Mouse (Mus musculus) embryonic fibroblast, embryonic 13.5 days (primary cell): ENCODE data around the gene Ranbp3. TPM values are rescaled to one million over a fixed set of nuclear protein-coding genes. Genes with fewer than 3 reads are reported as not detected.

Experiments
- H3K27ac ChIP-seq: 2 replicates; pipeline ENCODE4 v1.5.1; 2012; ENCODE audit warnings: low read length, control low read depth, inconsistent platforms; ENCODE audit not compliant: insufficient read depth
- H3K4me1 ChIP-seq: 2 replicates; pipeline ENCODE4 v1.6.1; 2011; ENCODE audit warnings: low read length; ENCODE audit not compliant: control insufficient read depth, insufficient read depth
- H3K4me3 ChIP-seq: 2 replicates; pipeline ENCODE4 v1.5.1; 2011; ENCODE audit warnings: mild to moderate bottlenecking, control low read depth, low read length; ENCODE audit not compliant: insufficient read depth
- CTCF ChIP-seq: IDR thresholded peaks from 2 replicates; pipeline ENCODE4 v1.5.1; 2011; ENCODE audit warnings: mild to moderate bottlenecking, control low read depth, low read length, moderate library complexity, borderline replicate concordance; ENCODE audit not compliant: insufficient read depth
- POLR2A ChIP-seq: IDR thresholded peaks from 2 replicates; pipeline ENCODE4 v1.6.1; 2011; ENCODE audit warnings: low read depth, mild to moderate bottlenecking, control low read depth, low read length, moderate library complexity
- polyA plus RNA-seq: library from polyadenylated mRNA; stranded (reverse); fragments of >200 nt; gene quantifications from 2 replicates; pipeline ENCODE4 v1.2.4, GENCODE M21; 2011; ENCODE audit warnings: low read depth; ENCODE audit not compliant: missing spikeins, insufficient read length

The Ranbp3 gene
- polyA plus RNA-seq, 1 experiment: 45.7 TPM

GRCm38 (mm10) chr17:56643237-56643636 is 29.9 kb upstream of the Ranbp3 start:
- TF ChIP-seq CTCF: no peak
- no peak for TF ChIP-seq POLR2A
- H3K27ac ChIP-seq: no peak overlapping the region
- H3K4me1 ChIP-seq: 0 out of 2 replicates have a peak, but pooled peaks cover 3% of the 10 kb centered on the region
- H3K4me3 ChIP-seq: no peak overlapping the region

GRCm38 (mm10) chr17:56647546-56647945 is 25.5 kb upstream of the Ranbp3 start:
- no peak overlapping the region for H3K4me3 ChIP-seq
- no peaks in the 10 kb centered on the region for H3K4me1 ChIP-seq
- H3K27ac ChIP-seq: no peak overlapping the region
- TF ChIP-seq POLR2A: no peak
- no peak for TF ChIP-seq CTCF

DNA sequence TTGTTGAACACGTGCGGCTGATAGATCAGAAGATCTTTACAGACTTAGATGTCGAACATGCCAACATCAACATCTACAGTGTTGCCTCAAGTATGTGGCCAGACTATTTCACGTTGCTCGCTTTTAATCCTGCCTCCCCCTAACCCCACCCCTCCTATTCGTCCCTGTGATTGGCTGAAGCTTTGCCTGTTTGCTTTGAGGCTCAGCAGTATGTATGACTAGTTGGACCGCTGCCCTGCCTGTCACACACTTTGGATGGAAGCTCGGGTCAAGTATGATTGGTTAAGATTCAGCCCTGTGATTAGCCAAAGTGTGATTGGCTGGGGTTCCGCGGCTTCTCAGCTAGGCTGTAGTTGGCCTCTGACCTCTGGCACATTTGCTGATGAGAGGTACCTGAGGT is 21.3 kb upstream of the Ranbp3 start:
- TF ChIP-seq CTCF (no peak), POLR2A (no peak)
- Histone ChIP-seq H3K4me1 (no peaks in the 10 kb centered on the region), H3K4me3 (no peak overlapping the region), H3K27ac (no peak overlapping the region)

- no peak overlapping the region for H3K27ac ChIP-seq
- H3K4me1 ChIP-seq: no peaks in the 10 kb centered on the region
- no peak overlapping the region for H3K4me3 ChIP-seq
- TF ChIP-seq CTCF (no peak), POLR2A (no peak)
These were observed 18.3 kb upstream of the Ranbp3 start for GRCm38 (mm10) chr17:56654771-56655170.

GRCm38 (mm10) chr17:56655311-56655710 is 17.8 kb upstream of the Ranbp3 start:
- TF ChIP-seq POLR2A: no peak
- no peak for TF ChIP-seq CTCF

DNA sequence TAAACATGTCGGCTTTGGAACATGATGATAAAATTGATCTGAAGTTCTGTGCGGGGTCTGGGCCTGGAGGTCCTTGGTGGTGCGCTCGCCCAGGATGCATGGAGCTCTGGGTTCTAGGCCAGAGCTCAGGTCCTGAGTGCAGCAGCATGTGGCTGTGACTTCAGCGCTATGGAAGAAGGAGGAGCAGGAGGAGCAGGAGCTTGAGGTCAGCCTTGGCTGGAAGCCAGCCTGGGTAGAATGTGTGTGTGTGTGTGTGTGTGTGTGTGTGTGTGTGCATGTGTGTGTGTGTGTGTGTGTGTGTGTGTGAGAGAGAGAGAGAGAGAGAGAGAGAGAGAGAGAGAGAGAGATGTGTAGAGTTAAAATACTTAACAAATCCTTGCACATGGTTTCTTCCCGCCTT is 16.9 kb upstream of the Ranbp3 start:
- Histone ChIP-seq H3K4me3 (no peak overlapping the region), H3K27ac (no peak overlapping the region), H3K4me1 (no peaks in the 10 kb centered on the region)
- TF ChIP-seq CTCF (no peak), POLR2A (no peak)

More at GRCm38 (mm10) chr17:56655311-56655710, 17.8 kb upstream of the Ranbp3 start:
- Histone ChIP-seq H3K4me3 (no peak overlapping the region), H3K4me1 (no peaks in the 10 kb centered on the region), H3K27ac (no peak overlapping the region)

- TF ChIP-seq CTCF (no peak), POLR2A (no peak)
- no peak overlapping the region for H3K4me3 ChIP-seq
- no peak overlapping the region for H3K27ac ChIP-seq
- H3K4me1 ChIP-seq: no peaks in the 10 kb centered on the region
These were observed 9.4 kb upstream of the Ranbp3 start for GRCm38 (mm10) chr17:56663659-56664058.

DNA sequence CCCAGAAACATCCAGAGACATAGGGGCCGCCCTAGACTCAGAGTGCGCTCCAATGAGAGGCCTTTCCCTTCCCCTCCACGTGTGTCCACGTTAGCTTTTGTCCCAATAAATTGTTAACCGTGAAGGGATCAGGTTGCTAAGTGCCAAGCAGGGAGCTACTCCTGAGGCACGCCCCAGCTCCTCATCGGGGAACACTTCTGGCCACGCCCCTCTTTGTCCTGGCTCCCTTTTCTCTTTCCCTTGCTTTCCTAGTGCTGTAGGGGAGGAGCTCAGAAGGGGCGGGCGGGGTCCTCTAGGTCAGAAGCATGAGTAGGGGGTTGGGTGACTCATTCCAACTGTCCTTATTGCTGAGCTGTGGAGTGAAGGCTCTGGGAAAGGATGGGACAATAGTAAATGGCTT is 8.8 kb upstream of the Ranbp3 start:
- H3K27ac ChIP-seq: no peak overlapping the region
- no peak overlapping the region for H3K4me3 ChIP-seq
- no peaks in the 10 kb centered on the region for H3K4me1 ChIP-seq
- TF ChIP-seq CTCF: no peak
- TF ChIP-seq POLR2A: no peak

DNA sequence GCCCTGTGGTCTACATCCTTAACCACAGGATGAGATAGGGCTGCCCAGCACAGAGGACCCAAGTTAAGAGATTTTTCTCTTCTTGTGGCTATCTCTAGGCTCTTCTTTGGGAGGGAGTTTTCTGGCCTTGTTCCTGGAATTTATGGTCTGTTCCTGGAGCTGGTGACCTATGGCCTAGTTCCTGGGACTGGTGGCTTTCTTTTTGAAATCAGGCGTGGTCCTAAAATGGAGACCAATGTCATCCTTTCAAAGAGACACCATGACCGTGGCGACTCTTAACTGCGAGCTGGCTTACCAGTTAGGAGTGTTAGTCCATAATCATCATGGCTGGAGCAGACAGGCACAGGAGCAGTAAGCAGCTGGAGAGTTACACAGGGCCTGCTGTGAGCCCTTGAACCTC is 6.7 kb upstream of the Ranbp3 start:
- TF ChIP-seq CTCF (no peak), POLR2A (no peak)
- Histone ChIP-seq H3K4me1 (no peaks in the 10 kb centered on the region), H3K4me3 (no peak overlapping the region), H3K27ac (no peak overlapping the region)

DNA sequence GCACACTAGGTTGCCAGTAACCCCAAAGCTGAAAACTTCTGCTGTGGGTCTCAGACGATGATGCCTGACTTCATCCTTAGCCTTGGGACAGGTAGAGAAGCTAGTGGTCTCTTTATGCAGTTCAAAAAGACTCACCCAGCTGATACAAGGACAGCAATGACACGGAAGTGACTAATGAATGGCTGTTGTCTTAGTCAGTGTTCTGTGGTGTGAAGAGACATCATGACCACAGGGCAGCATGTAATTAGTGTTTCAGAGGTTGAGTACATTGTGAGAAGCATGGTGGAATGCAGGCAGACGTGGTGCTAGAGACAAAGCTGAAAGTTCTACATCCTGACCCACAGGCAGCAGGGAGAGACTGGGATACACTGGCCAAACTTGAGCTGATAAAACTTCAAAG is 5.5 kb upstream of the Ranbp3 start:
- TF ChIP-seq POLR2A (no peak), CTCF (no peak)

More for the DNA sequence above, 5.5 kb upstream of the Ranbp3 start:
- no peaks in the 10 kb centered on the region for H3K4me1 ChIP-seq
- H3K27ac ChIP-seq: no peak overlapping the region
- H3K4me3 ChIP-seq: no peak overlapping the region
